In the genomic region with DNA sequence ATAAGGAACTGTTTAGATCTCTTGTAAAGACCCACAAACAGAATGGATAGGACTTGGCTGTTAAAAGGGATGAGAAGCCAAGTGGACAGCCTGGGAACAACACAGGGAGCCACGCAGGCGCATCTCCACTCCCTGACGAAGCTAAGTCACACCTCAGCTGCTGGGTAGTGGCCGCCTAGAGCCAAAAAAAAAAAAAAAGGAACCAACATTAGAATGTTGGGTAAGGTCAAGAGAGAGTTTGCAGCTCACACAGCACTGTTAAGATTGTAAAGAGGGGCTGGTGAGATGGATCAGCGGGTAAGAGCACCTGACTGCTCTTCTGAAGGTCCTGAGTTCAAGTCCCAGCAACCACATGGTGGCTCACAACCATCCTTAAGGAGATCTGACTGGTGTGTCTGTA, we compare ENCODE assay signal across 28 mouse cellular contexts. TPM values are rescaled to one million over a fixed set of nuclear protein-coding genes. Genes with fewer than 3 reads are reported as not detected.
DNase-seq lines count a peak whose midpoint lies in the region; ATAC-seq lines count a peak whose summit lies in the region.
"Had no signal": no experiment of that assay in that cellular context is flagged by ENCODE, and none has a peak within 500 bp of the region (broad histone marks: within the 10 kb centered on the region; RNA-seq: fewer than 3 reads in every experiment).

No protein-coding gene starts in this region.

- H3K27me3 ChIP-seq in hindbrain, embryonic 16.5 days (replicated peaks; ENCODE audit: control insufficient read depth, insufficient read depth, low read length), result no peaks in the 10 kb centered on the region
- H3K27me3 ChIP-seq in forebrain, embryonic 10.5 days (ENCODE audit: poor library complexity, severe bottlenecking), result no peaks in the 10 kb centered on the region
- H3K27me3 ChIP-seq: hindbrain, embryonic 15.5 days; intestine, embryonic 15.5 days; limb, embryonic 15.5 days had no signal

- peak; percentile 26 to 46 for DNase-seq in cerebellum, postnatal 14 days
- no peak for DNase-seq in cerebellum, adult 11 months
- DNase-seq in ZHBTc4 (ENCODE audit: low read depth, low spot score), result peak; percentile 14
- no peak for DNase-seq in neural tube, embryonic 10.5 days (ENCODE audit: extremely low spot score, low spot score)
- DNase-seq in forebrain, embryonic 10.5 days (ENCODE audit: extremely low spot score, low spot score), result no peak
- DNase-seq: adrenal gland, postnatal 10 days; cerebellum, adult 2 months; heart, postnatal 14 days; kidney, adult 2 months; kidney, postnatal 36 days; lung, adult 2 months; lung, postnatal 10 days; spleen, adult 18-20 months; thymus, adult 18-20 months; thymus, postnatal 36 days had no signal

- H3K4me2 ChIP-seq in hindbrain, embryonic 16.5 days (ENCODE audit: low read length), result no peak overlapping the region
- H3K4me2 ChIP-seq: hindbrain, embryonic 15.5 days; intestine, embryonic 15.5 days; limb, embryonic 15.5 days; midbrain, embryonic 11.5 days had no signal

- H3K4me3 ChIP-seq in hindbrain, embryonic 16.5 days (ENCODE audit: low read length), result no peak overlapping the region
- no peak overlapping the region for H3K4me3 ChIP-seq in forebrain, embryonic 10.5 days
- H3K4me3 ChIP-seq: hindbrain, embryonic 10.5 days; hindbrain, embryonic 15.5 days; intestine, embryonic 15.5 days; limb, embryonic 10.5 days; limb, embryonic 15.5 days had no signal

- no peak overlapping the region for H3K9ac ChIP-seq in hindbrain, embryonic 16.5 days (ENCODE audit: low read depth, low read length)
- H3K9ac ChIP-seq: hindbrain, embryonic 15.5 days; intestine, embryonic 15.5 days; limb, embryonic 15.5 days; liver, embryonic 14.5 days had no signal

- H3K4me1 ChIP-seq in hindbrain, embryonic 16.5 days (ENCODE audit: control insufficient read depth, insufficient read depth, low read depth, low read length), result peaks cover 5% of the 10 kb centered on the region
- peaks cover 51% of the 10 kb centered on the region for H3K4me1 ChIP-seq in forebrain, embryonic 10.5 days

- H3K27ac ChIP-seq in hindbrain, embryonic 16.5 days (ENCODE audit: low read depth, low read length), result no peak overlapping the region
- H3K27ac ChIP-seq in forebrain, embryonic 10.5 days, result no peak overlapping the region
- H3K27ac ChIP-seq: hindbrain, embryonic 10.5 days; hindbrain, embryonic 15.5 days; intestine, embryonic 15.5 days; limb, embryonic 10.5 days; limb, embryonic 15.5 days; liver, embryonic 14.5 days; macrophage; stomach, postnatal 0 days had no signal

- H3K9me3 ChIP-seq in hindbrain, embryonic 16.5 days (ENCODE audit: control insufficient read depth, low read length), result no peaks in the 10 kb centered on the region
- no peaks in the 10 kb centered on the region for H3K9me3 ChIP-seq in forebrain, embryonic 10.5 days
- H3K9me3 ChIP-seq: hindbrain, embryonic 10.5 days; hindbrain, embryonic 15.5 days; intestine, embryonic 15.5 days; limb, embryonic 10.5 days; limb, embryonic 15.5 days had no signal

- 85% methylated on average over 5 of the region's 5 CpGs for whole genome bisulfite sequencing in hindbrain, embryonic 16.5 days
- 90% methylated on average over 5 of the region's 5 CpGs for WGBS in forebrain, embryonic 10.5 days

- H3K36me3 ChIP-seq in hindbrain, embryonic 16.5 days (ENCODE audit: control insufficient read depth, insufficient read depth, low read length), result no peaks in the 10 kb centered on the region
- H3K36me3 ChIP-seq in forebrain, embryonic 10.5 days (replicated peaks), result no peaks in the 10 kb centered on the region
- H3K36me3 ChIP-seq: hindbrain, embryonic 10.5 days; hindbrain, embryonic 15.5 days; intestine, embryonic 15.5 days; limb, embryonic 10.5 days; limb, embryonic 15.5 days had no signal

- ATAC-seq in megakaryocyte progenitor cell, adult 5-6 weeks (replicated peaks; ENCODE audit: poor library complexity), result peak; percentile 60
- no peak for ATAC-seq in hindbrain, embryonic 16.5 days
- ATAC-seq: CD4-positive, CD25-positive, alpha-beta regulatory T cell, adult 4 months; forebrain, embryonic 16.5 days; intestine, embryonic 15.5 days had no signal

RNA-seq across cellular contexts. Expression of gene Taf4, which starts 27.6 kb away (rescaled TPM):
- 21.7 and 24.4 TPM in 2 replicates for total RNA-seq in megakaryocyte progenitor cell, adult 5-6 weeks (2015)
- 15.1 and 18.0 TPM in 2 replicates for total RNA-seq in megakaryocyte progenitor cell, adult 5-6 weeks (2017)
- 2.8 and 3.0 TPM in 2 replicates for polyA plus RNA-seq in hindbrain, embryonic 16.5 days (2015; fragmentation: Nextera tagmentation; extraction: Ambion mirVana)
- 3.6 and 4.2 TPM in 2 replicates for polyA plus RNA-seq in forebrain, embryonic 10.5 days (2016; fragmentation: Nextera tagmentation; extraction: Ambion mirVana)

Comparison
In these comparisons a context has a peak if more than half of its experiments do, and no peak if none do; other contexts are left out.
1. DNase-seq: peak in cerebellum, postnatal 14 days (2 of 2) and ZHBTc4 (single experiment); none in cerebellum, adult 11 months (single experiment), neural tube, embryonic 10.5 days (single experiment) and forebrain, embryonic 10.5 days (single experiment).